Mouse (Mus musculus) gastrocnemius, adult 8-10 months (tissue): ENCODE measurements around the gene Ifitm5. TPM values are rescaled to one million over a fixed set of nuclear protein-coding genes. Genes with fewer than 3 reads are reported as not detected.
A peak's percentile ranks its signal among the peaks of the same experiment; 100 is the strongest.

Experiments
- DNase-seq, 2 experiments: peaks; one replicate each; pipeline ENCODE4 v3.0.0; 2022; ENCODE audit warnings: low spot score in 2 of 2
- total RNA-seq, 4 experiments: library from RNA; stranded (reverse); gene quantifications; 2 replicates each; pipeline ENCODE4 v1.2.4; 2022

Gene Ifitm5
- total RNA-seq, 4 experiments from 2014 or later = 0.34 to 0.53 TPM; not detected in 2

DNA sequence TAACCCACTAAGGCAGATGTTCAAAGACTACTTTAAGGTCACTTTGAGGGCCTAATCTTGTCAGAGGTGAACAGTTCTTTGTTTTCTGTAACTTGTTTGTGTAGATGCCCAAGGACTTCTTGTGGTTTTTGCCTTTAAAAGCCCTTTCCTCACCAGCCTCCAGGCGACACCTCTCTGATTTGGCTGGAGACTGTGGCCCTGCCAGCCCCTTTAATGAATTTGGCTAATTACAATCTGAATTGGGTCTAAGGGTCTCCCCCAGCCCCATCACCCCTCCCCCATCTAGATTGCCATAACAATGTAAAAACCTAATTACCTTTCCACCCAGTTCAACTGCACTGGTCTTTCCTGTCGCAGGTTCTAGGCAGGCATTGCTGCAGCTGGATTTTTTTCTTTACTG, 12.6 kb upstream of the Ifitm5 start:
- no peak for DNase-seq

DNA sequence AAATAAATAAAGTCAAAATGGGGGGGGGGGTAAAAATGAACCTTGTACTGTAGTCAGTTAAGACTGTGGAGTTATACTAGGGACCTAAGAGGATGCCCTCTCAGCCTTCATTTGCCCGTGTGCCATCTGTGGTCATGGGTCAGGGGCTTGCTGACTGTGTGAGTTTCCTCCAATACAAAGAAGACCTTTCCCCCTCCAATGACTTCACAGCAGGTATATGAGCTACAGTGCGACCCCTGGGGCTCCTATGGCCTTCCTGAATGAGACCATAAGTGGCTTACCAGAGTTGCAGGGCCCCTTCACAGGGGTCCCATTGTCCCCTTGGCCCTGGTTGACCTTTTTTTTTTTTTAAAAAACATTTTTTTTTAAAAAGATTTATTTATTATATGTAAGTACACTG, 11.3 kb upstream of the Ifitm5 start:
- no peak for DNase-seq

DNA sequence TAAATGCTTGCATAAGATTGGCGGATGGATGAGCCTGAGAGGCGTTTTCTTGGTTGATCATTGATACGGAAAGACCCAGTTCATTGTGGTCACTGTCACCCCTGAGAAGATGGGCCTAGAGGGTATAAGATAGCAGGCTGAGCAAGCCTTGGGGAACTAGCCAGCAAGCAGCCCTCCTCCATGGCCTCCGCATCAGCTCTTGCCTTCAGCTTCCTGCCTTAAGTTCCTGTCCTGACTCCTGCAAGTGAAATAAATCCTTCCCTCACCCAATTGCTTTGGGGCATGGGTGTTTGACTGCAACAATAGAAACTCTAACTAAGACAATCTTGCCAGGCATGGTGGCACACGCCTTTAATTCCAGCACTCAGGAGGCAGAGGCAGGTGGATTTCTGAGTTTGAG, 9.9 kb upstream of the Ifitm5 start:
- DNase-seq = no peak

DNA sequence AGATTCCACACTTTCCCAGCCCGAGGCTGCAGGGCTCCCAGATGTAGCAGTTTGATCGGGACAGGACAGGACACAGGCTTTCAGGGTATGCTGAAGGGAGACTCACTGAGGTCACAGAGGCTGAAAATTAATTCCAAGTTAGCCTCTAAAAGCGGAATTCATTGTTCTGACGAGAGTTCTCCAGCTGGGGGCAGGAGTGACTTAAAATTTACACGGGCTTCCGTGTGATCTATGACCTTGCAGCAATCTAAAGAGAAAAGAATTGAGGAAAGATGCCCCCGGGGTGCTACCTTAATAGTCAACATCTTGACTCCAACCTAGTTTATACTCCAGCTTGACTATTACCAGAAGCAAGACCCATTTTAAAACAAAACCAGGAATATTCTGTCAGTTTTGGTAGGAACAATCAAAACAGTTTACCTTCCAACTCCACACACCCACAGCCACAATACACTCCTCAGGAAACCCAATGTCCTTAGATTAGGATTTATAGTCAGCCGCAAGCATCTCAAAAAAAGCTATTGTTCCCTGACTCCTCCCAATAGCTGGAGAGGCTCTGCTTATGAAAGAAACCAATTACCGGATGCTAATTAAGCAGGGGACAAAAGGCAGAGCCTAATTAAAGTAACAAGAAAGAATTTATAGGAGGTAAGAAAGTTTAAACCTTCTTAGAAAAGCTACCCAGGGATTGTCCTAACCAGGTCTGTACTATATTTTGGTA, 9.2 kb upstream of the Ifitm5 start:
- no peak for DNase-seq

DNA sequence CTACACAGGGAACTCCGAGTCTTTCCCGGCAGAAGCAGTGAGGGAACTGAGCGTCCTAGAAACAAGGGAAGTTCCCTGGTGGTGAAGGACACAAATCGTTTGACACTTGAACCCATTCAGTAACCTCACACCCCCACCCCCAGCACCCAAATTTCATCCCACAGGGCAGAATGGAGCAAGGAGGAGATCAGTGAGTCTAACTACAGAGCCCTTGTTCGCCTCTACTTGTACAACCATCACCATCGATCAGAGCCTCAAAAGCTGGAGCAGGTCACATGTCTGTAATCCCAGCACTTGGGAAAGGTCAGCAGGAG, 6.4 kb upstream of the Ifitm5 start:
- DNase-seq = no peak

GRCm38 (mm10) chr7:140955758-140956555, 5.9 kb upstream of the Ifitm5 start, which contains the start of the genes Gm45717 and Ifitm2:
TSS of gene Gm45717 (minus strand) at chr7:140955937.
TSS of gene Ifitm2 (minus strand) at chr7:140955987.
- peak; percentile 78 for DNase-seq

- no peak for DNase-seq
Measured at GRCm38 (mm10) chr7:140955342-140955741, 5.3 kb upstream of the Ifitm5 start.

GRCm38 (mm10) chr7:140954733-140955071, 4.6 kb upstream of the Ifitm5 start:
- no peak for DNase-seq

DNA sequence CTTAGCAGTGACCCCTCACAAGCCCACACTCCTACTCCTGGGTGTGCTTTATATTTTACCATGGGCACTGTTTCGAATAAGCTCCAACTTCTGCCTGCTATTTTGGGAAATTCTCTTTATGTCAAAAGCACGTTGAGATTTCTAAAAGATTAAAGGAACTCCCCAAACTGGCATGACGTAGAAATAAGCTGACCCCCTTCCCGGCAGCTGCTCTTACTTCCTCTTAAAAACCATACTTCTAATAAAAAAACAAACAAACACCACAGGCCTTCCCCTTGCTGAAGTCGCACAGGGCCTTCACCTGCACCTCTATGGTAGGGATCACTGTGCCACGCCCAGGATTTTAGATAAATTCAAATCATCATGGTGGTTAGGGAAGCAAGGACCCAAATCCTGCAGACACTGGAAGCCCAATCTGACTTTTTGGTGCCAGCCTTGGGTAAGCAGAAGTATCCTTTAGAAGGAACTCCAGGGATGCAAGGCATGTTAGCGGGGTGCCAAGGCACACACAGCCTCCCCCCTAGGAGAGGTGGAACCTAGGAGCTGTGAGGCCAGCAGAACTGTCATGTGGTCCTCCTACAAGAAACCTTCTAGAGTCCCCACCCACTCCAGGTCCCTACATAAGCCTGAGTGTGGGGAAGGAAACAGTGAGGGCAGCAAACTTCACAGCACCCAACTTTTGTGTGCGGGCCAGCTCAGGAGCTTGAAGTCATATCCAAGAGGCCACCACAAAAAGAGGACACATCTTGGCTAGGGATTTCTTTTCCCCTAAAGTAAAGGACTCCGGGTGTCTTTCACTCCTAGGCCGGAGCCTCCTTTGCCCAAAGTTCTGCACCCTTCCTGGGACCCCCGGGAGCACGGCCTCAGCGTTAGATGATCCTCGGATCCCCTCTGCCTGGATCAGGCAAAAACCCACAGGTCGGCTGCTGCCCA, 4.0 kb upstream of the Ifitm5 start:
- DNase-seq = no peak

DNA sequence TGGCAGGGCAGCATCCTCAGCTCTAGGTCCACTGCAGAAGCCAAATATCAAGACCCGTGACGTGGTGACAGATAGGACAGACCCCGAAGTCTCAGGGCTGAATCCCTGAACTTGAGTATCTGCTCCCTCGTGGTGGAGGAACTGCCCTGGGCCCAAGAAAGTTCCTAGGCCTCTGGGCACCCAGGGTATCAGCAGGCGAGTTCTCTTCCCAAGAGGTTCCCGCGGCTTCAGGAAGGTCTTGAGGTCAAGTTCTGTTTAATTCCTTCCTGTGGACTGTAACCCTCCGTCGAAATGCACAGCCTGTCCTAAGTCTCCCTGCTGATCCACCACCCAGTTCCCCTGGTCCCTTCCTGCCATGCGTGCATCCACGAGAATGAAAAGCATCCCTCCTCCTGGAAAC, 3.0 kb upstream of the Ifitm5 start:
- DNase-seq = no peak

GRCm38 (mm10) chr7:140952441-140952840, 2.4 kb upstream of the Ifitm5 start:
- DNase-seq = no peak

GRCm38 (mm10) chr7:140951765-140952164, 1.7 kb upstream of the Ifitm5 start:
- DNase-seq = no peak

GRCm38 (mm10) chr7:140951051-140951450, 960 bp upstream of the Ifitm5 start:
- no peak for DNase-seq

GRCm38 (mm10) chr7:140949255-140949654, 836 bp downstream of the Ifitm5 start:
- DNase-seq = no peak

- no peak for DNase-seq
Measured at GRCm38 (mm10) chr7:140948161-140948560, 1.9 kb downstream of the Ifitm5 start.

- no peak for DNase-seq
Measured at GRCm38 (mm10) chr7:140946980-140947379, 3.1 kb downstream of the Ifitm5 start.

DNA sequence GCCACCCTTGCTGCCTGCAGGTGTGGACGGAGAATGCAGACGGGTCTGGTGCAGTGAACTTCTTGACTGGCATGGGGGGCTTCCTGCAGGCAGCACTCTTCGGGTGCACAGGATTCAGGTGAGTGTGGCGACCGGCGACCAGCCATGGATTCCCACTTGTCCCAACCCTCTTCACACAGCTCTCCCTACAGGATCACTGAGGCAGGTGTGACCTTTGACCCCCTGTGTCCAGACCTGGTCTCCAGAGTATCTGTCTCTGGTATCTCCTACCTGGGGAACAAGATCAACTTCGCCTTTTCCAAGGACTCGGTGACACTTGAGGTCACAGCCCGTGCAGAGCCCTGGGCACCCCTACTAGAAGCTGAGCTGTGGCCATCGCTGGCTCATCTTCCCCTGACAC, 3.8 kb downstream of the Ifitm5 start:
- DNase-seq = no peak

DNA sequence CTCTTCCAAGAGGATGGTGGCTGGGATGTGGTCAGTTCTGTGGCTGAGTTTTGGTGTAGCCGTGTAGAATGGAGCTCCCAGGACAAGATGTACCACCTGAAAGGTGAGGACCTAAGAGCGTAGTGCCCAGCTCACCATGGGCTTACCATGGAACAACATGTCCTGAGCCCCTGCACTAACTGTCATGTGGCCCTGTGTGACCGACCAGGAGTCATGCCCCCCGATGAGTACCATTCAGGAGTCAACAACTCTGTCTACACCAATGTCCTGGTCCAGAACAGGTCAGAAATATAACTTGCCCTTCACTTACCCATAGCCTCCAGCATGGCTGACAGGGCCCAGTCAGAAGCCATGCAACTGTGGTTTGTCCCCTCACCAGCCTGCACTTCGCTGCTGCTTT, 4.8 kb downstream of the Ifitm5 start:
- no peak for DNase-seq

GRCm38 (mm10) chr7:140944236-140944635, 5.9 kb downstream of the Ifitm5 start:
- DNase-seq = no peak

- DNase-seq = no peak
Measured at GRCm38 (mm10) chr7:140943356-140943755, 6.7 kb downstream of the Ifitm5 start.

- DNase-seq = no peak
Measured at GRCm38 (mm10) chr7:140942811-140943210, 7.3 kb downstream of the Ifitm5 start.

- DNase-seq = no peak
Measured at GRCm38 (mm10) chr7:140942341-140942740, 7.8 kb downstream of the Ifitm5 start.
